Mouse (Mus musculus) thymus, adult 2 months (tissue): ENCODE measurements around the gene Nkx1-2. TPM values are rescaled to one million over a fixed set of nuclear protein-coding genes. Genes with fewer than 3 reads are reported as not detected.
A peak's percentile ranks its signal among the peaks of the same experiment; 100 is the strongest.

Experiments used
- DNase-seq: peaks from one replicate; pipeline ENCODE4 v3.0.0; 2021
- H3K27ac ChIP-seq: fragments of 200-500 bp; 2 replicates; pipeline ENCODE4 v1.5.1; 2012; ENCODE audit warnings: low read length, control low read depth; ENCODE audit not compliant: control insufficient read depth, insufficient read depth
- H3K27me3 ChIP-seq: fragments of 200-500 bp; 2 replicates; pipeline ENCODE4 v1.6.1; 2012; ENCODE audit warnings: mild to moderate bottlenecking, low read length, moderate library complexity, mixed read lengths; ENCODE audit not compliant: control insufficient read depth, insufficient read depth
- H3K36me3 ChIP-seq: fragments of 200-500 bp; 2 replicates; pipeline ENCODE4 v1.6.1; 2012; ENCODE audit warnings: mild to moderate bottlenecking, low read length, moderate library complexity; ENCODE audit not compliant: control insufficient read depth, insufficient read depth
- H3K4me1 ChIP-seq: fragments of 200-500 bp; replicated peaks from 2 replicates; pipeline ENCODE4 v1.6.1; 2012; ENCODE audit warnings: low read length; ENCODE audit not compliant: control insufficient read depth, insufficient read depth
- H3K4me3 ChIP-seq: fragments of 200-500 bp; 2 replicates; pipeline ENCODE4 v1.5.1; 2012; ENCODE audit warnings: mild to moderate bottlenecking, low read length, control low read depth, moderate library complexity; ENCODE audit not compliant: control insufficient read depth, insufficient read depth
- CTCF ChIP-seq: fragments of 200-500 bp; IDR thresholded peaks from 2 replicates; pipeline ENCODE4 v1.5.1; 2012; ENCODE audit warnings: mild to moderate bottlenecking, control low read depth, low read length, moderate library complexity, borderline replicate concordance; ENCODE audit not compliant: control insufficient read depth, poor library complexity, insufficient read depth; ENCODE audit errors: extremely low read depth
- POLR2A ChIP-seq: fragments of 200-500 bp; IDR thresholded peaks from 2 replicates; pipeline ENCODE4 v1.6.1; 2012; ENCODE audit warnings: mild to moderate bottlenecking, low read length, control low read depth, moderate library complexity; ENCODE audit not compliant: control insufficient read depth, poor library complexity, insufficient read depth; ENCODE audit errors: extremely low read depth
- WGBS: fragments of 180-500 bp; shearing (Covaris S2); methylation state at CpG from one replicate; pipeline ENCODE4 v1.1.7; 2018; 5-methylcytosine and 5-hydroxymethylcytosine counted together
- polyA plus RNA-seq: library from polyadenylated mRNA; depleted of rRNA; stranded (reverse); fragments of >200 nt; gene quantifications from 2 replicates; pipeline ENCODE4 v1.2.3, GENCODE M21; 2012

The Nkx1-2 gene
- polyA plus RNA-seq, 1 experiment: 0.27 TPM

- peaks cover 4% of the 10 kb centered on the region; the same call in 1 of the 2 replicates for H3K4me1 ChIP-seq
- no peak overlapping the region for H3K27ac ChIP-seq
- 90% methylated on average over 6 of the region's 6 CpGs for WGBS
- TF ChIP-seq CTCF (no peak), POLR2A (no peak)
- H3K27me3 ChIP-seq: no peaks in the 10 kb centered on the region
- no peak for DNase-seq
- H3K4me3 ChIP-seq: no peak overlapping the region
- no peaks in the 10 kb centered on the region for H3K36me3 ChIP-seq
Measured at GRCm38 (mm10) chr7:132580511-132580910, 18.9 kb downstream of the Nkx1-2 start.

- Histone ChIP-seq H3K4me1 (peaks cover 5% of the 10 kb centered on the region; the same call in 1 of the 2 replicates), H3K36me3 (no peaks in the 10 kb centered on the region), H3K4me3 (no peak overlapping the region), H3K27me3 (no peaks in the 10 kb centered on the region), H3K27ac (no peak overlapping the region)
- 67% methylated on average over 4 of the region's 4 CpGs for WGBS
- TF ChIP-seq POLR2A (no peak), CTCF (no peak)
- no peak for DNase-seq
Measured at GRCm38 (mm10) chr7:132576891-132577290, 22.5 kb downstream of the Nkx1-2 start.

- Histone ChIP-seq H3K4me3 (peak within 1 kb of the TSS; percentile 88), H3K36me3 (no peaks in the 10 kb centered on the region), H3K4me1 (peaks cover 5% of the 10 kb centered on the region; the same call in 1 of the 2 replicates), H3K27me3 (no peaks in the 10 kb centered on the region), H3K27ac (peak within 1 kb of the TSS; percentile 57; the same call in 1 of the 2 replicates)
- peak; percentile 59; the same call in 1 of the 2 replicates for TF ChIP-seq CTCF
- peak; percentile 80 for TF ChIP-seq POLR2A
- DNase-seq: peak; percentile 96
- WGBS: under 1% methylated on average over 49 of the region's 49 CpGs
Measured at GRCm38 (mm10) chr7:132576116-132576650, 23.3 kb downstream of the Nkx1-2 start, which contains the start of gene Oat. Gene Oat (minus strand): TSS chr7:132576398.

GRCm38 (mm10) chr7:132575623-132576022, 23.8 kb downstream of the Nkx1-2 start:
- TF ChIP-seq POLR2A (no peak), CTCF (0 out of 2 replicates have a peak, but pooled peaks have one; percentile 12)
- 0% methylated on average over 13 of the region's 13 CpGs for WGBS
- H3K27me3 ChIP-seq: no peaks in the 10 kb centered on the region
- H3K36me3 ChIP-seq: no peaks in the 10 kb centered on the region
- peak overlapping the region; percentile 6; the same call in 1 of the 2 replicates for H3K27ac ChIP-seq
- peak overlapping the region; percentile 88 for H3K4me3 ChIP-seq
- H3K4me1 ChIP-seq: peaks cover 5% of the 10 kb centered on the region; the same call in 1 of the 2 replicates
- peak; percentile 79 for DNase-seq

DNA sequence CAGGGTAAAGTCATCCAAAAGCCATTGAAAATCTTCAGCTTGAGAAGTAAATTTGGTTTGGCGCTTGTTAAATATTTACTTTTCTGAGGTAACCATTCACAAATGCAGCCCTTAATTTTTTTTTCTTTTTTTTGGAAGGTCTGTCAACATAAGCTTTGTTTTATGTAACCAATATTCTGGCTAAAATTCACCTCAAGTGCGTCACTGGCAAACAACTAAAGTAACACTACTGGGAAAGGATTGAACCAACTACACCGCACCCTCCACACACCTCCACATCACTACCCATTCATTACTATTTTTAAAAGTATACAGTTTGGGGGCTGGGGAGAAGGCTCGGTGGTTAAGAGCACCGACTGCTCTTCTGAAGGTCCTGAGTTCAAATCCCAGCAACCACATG, 24.8 kb downstream of the Nkx1-2 start:
- Histone ChIP-seq H3K27me3 (no peaks in the 10 kb centered on the region), H3K4me3 (no peak overlapping the region), H3K27ac (no peak overlapping the region), H3K36me3 (no peaks in the 10 kb centered on the region), H3K4me1 (peaks cover 5% of the 10 kb centered on the region)
- no peak for TF ChIP-seq POLR2A
- no peak for TF ChIP-seq CTCF
- no peak for DNase-seq
- WGBS: 93% methylated on average over 5 of the region's 5 CpGs

GRCm38 (mm10) chr7:132573205-132573604, 26.2 kb downstream of the Nkx1-2 start:
- WGBS: 91% methylated on average over 6 of the region's 6 CpGs
- TF ChIP-seq POLR2A (no peak), CTCF (no peak)
- H3K27ac ChIP-seq: no peak overlapping the region

More at GRCm38 (mm10) chr7:132573205-132573604, 26.2 kb downstream of the Nkx1-2 start:
- no peak overlapping the region for H3K4me3 ChIP-seq
- H3K27me3 ChIP-seq: no peaks in the 10 kb centered on the region
- peaks cover 9% of the 10 kb centered on the region for H3K4me1 ChIP-seq
- DNase-seq: no peak
- H3K36me3 ChIP-seq: 0 out of 2 replicates have a peak, but pooled peaks cover 2% of the 10 kb centered on the region
